Mouse (Mus musculus) heart, embryonic 15.5 days (tissue): Measurements from ENCODE around the gene Ostc. TPM values are rescaled to one million over a fixed set of nuclear protein-coding genes. Genes with fewer than 3 reads are reported as not detected.

Experiments used
- ATAC-seq: fragments of 200-750 bp; cut with Nextera tagmentation; replicated peaks from 2 replicates; pipeline ENCODE4 v1.8.0; 2017; ENCODE audit warnings: low read depth, moderate TSS enrichment; ENCODE audit not compliant: insufficient number of reproducible peaks, insufficient read depth, low FRiP score
- H3K27ac ChIP-seq: fragments of 300-500 bp; sonication (generic); 2 replicates; pipeline ENCODE4 v1.5.1; 2015; ENCODE audit warnings: mild to moderate bottlenecking, inconsistent platforms
- H3K27me3 ChIP-seq: fragments of 300-500 bp; sonication (generic); 2 replicates; pipeline ENCODE4 v1.6.1; 2015; ENCODE audit warnings: inconsistent platforms
- H3K36me3 ChIP-seq: fragments of 300-500 bp; sonication (generic); 2 replicates; pipeline ENCODE4 v1.6.1; 2015; ENCODE audit warnings: mild to moderate bottlenecking, inconsistent platforms
- H3K4me1 ChIP-seq: fragments of 300-500 bp; sonication (generic); replicated peaks from 2 replicates; pipeline ENCODE4 v1.6.1; 2015; ENCODE audit warnings: inconsistent platforms
- H3K4me2 ChIP-seq: fragments of 300-500 bp; sonication (generic); 2 replicates; pipeline ENCODE4 v1.6.1; 2015; ENCODE audit warnings: inconsistent platforms, mild to moderate bottlenecking, moderate library complexity
- H3K4me3 ChIP-seq: fragments of 300-500 bp; sonication (generic); 2 replicates; pipeline ENCODE4 v1.5.1; 2015; ENCODE audit warnings: mild to moderate bottlenecking, inconsistent platforms
- H3K9ac ChIP-seq: fragments of 300-500 bp; sonication (generic); 2 replicates; pipeline ENCODE4 v1.6.1; 2015; ENCODE audit warnings: mild to moderate bottlenecking, inconsistent platforms
- H3K9me3 ChIP-seq: fragments of 300-500 bp; sonication (generic); replicated peaks from 2 replicates; pipeline ENCODE4 v1.6.1; 2016; ENCODE audit warnings: inconsistent platforms
- WGBS: fragments of 180-500 bp; shearing (Covaris S2); methylation state at CpG from one replicate; pipeline ENCODE4 v1.1.7; 2015; ENCODE audit warnings: mixed read lengths; 5-methylcytosine and 5-hydroxymethylcytosine counted together
- polyA plus RNA-seq: library from polyadenylated mRNA; unstranded; fragments of >200 nt; fragmentation: Nextera tagmentation; extraction: Ambion mirVana; gene quantifications from 2 replicates; pipeline ENCODE4 v1.2.1, GENCODE M21; 2015

Gene Ostc
- 200 and 225 TPM in 2 replicates for polyA plus RNA-seq

DNA sequence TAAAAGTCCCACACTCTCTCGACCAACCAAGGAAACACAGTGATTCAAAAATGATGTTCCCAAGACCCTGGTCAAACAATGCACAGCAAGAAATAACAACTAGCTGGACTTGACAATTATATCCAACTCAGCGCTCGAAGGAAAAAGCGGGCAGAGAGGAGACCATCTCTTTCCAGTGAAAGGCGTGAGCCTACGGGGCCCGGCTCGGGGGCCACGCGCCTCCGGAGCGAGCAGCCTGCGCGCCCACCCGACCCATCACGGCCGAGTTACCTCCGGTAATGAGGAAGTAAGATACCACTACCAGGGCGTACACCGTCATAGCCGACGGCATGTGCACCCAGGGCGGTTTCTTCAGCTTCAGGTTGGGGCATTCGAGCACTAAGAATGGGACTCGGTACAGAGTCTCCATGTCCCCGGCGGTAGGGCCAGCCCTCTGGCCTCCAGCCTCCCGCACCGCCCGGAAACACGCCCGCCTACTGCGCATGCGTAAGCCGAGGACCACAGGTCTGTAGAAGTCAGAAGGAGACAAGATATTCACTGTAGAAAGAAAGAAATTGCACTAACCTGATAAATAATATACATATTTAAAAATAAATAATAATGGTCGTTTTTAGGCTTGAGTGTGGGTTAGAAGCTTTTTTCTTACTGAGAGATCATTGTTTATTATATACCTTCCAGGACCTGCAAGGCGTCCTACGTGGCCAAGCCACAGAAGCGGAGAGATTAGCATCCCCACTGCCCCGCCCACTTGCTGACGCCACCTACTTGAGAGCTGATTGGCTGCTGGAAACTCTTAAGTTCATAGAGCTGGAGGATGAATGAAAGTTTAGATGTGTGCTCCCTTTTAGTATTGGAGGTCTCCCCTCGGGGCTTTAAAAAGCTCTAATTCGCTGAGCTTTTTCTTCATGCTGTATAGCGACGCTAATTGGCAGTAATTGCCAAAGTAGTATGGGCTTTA lies at the start of gene Ostc:
Gene Ostc, minus strand, starts transcription at position 478 of the 958 bp plus-strand sequence.
- Histone ChIP-seq H3K9me3 (no peaks in the 10 kb centered on the region), H3K4me1 (peaks cover 17% of the 10 kb centered on the region), H3K4me3 (peak within 1 kb of the TSS; percentile 77), H3K9ac (peak within 1 kb of the TSS; percentile 76), H3K36me3 (peaks cover 6% of the 10 kb centered on the region; the same call in 1 of the 2 replicates), H3K27ac (peak within 1 kb of the TSS; percentile 86), H3K4me2 (peak within 1 kb of the TSS; percentile 77), H3K27me3 (no peaks in the 10 kb centered on the region)
- ATAC-seq: peak; percentile 96
- under 1% methylated on average over 45 of the region's 45 CpGs for WGBS

DNA sequence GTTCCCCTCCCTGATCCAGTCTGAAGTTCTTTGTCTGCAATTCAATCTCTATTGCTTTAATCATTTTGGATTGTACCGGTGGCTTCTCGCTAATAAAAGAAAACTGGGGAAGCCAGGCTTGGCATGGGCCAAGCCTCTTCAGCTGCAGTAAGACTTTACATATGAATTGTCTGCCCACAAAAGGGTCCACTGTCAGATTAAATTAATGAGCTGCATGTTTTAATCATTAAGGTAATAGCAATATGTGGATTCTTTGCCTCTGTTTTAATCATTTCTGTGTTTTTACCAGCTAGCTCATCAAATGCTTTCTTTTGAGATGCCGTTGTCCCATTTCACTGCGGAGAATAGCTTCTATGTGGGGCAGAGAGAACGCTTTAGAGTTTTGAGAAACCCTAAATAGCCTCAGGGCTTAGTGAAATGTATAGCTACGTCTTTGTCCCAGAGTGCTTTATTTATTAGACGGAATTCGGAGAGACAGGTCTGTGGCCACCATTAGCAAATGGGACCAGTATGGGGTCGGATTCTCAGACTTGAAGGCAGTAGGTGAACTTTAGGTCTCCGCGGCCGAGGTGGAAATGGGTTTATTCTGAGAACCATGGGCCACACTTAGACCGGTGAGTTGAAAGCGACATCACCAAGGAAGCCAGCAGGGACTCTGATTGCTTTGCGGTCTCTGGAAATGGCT lies 49.1 kb upstream of the Ostc start:
- Histone ChIP-seq H3K4me2 (no peak overlapping the region), H3K9me3 (no peaks in the 10 kb centered on the region), H3K27ac (no peak overlapping the region), H3K4me1 (no peaks in the 10 kb centered on the region), H3K4me3 (no peak overlapping the region), H3K27me3 (no peaks in the 10 kb centered on the region), H3K36me3 (no peaks in the 10 kb centered on the region), H3K9ac (no peak overlapping the region)
- ATAC-seq: no peak
- 81% methylated on average over 15 of the region's 15 CpGs for WGBS

GRCm38 (mm10) chr3:130757117-130757852 lies 48.0 kb upstream of the Ostc start:
- H3K36me3 ChIP-seq: no peaks in the 10 kb centered on the region
- no peak overlapping the region for H3K4me3 ChIP-seq
- no peak overlapping the region for H3K4me2 ChIP-seq
- H3K9me3 ChIP-seq: no peaks in the 10 kb centered on the region
- H3K27me3 ChIP-seq: no peaks in the 10 kb centered on the region
- H3K4me1 ChIP-seq: no peaks in the 10 kb centered on the region
- no peak for ATAC-seq
- no peak overlapping the region for H3K27ac ChIP-seq
- no peak overlapping the region for H3K9ac ChIP-seq
- 80% methylated on average over 8 of the region's 8 CpGs for WGBS

GRCm38 (mm10) chr3:130749206-130749605 lies 40.0 kb upstream of the Ostc start:
- Histone ChIP-seq H3K4me1 (no peaks in the 10 kb centered on the region), H3K27ac (no peak overlapping the region), H3K4me2 (no peak overlapping the region), H3K4me3 (no peak overlapping the region), H3K27me3 (no peaks in the 10 kb centered on the region), H3K9ac (no peak overlapping the region), H3K36me3 (no peaks in the 10 kb centered on the region), H3K9me3 (no peaks in the 10 kb centered on the region)
- whole genome bisulfite sequencing: 81% methylated on average over 3 of the region's 3 CpGs
- ATAC-seq: no peak

DNA sequence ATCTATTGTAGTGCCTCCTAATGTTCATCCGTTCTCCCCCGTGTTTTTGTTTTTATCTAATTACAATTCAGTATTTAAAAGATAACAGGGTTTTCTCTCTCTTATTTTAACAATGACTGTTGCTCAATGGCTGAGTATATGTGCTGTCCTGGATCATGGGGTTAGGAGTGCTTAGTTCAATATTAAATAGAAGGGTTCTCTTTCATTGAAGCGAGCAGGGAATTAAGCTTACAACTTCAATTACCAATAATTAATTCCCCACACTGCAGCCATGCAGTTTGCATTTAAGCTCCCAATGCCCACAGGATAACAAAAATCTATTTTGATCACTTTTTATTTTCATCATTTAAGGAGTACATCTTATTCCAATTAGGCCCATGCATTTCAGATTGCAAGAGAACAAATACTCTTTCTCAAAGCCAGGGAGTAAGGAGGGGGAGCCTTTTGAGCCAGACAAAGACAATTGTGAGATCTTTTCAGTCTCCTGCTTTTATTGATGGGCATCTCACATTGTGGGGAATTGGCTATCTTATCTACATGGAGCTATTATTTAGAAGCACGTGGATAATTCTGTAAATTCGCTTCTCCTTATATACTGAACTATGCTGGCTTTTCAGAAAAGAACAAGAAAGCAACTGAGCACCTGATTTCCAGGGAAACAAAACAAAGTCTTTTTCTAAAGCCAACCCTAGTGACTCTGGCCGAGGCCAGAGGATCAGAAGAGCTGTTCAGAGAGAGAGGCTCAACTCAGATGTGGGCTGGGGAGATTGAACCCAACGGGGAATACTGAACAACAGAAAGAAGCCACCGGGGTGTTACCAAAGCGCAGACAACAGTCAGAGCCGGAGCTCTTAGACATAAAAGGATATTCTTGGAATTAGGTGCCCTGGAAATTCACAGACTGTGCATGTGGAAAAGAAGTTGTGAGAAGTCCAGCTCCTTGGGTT lies 37.7 kb upstream of the Ostc start:
- no peak overlapping the region for H3K4me2 ChIP-seq
- no peak overlapping the region for H3K4me3 ChIP-seq
- no peak overlapping the region for H3K9ac ChIP-seq
- H3K9me3 ChIP-seq: no peaks in the 10 kb centered on the region
- ATAC-seq: no peak
- H3K27ac ChIP-seq: no peak overlapping the region
- no peaks in the 10 kb centered on the region for H3K36me3 ChIP-seq
- no peaks in the 10 kb centered on the region for H3K4me1 ChIP-seq
- no peaks in the 10 kb centered on the region for H3K27me3 ChIP-seq
- 76% methylated on average over 10 of the region's 10 CpGs for WGBS

DNA sequence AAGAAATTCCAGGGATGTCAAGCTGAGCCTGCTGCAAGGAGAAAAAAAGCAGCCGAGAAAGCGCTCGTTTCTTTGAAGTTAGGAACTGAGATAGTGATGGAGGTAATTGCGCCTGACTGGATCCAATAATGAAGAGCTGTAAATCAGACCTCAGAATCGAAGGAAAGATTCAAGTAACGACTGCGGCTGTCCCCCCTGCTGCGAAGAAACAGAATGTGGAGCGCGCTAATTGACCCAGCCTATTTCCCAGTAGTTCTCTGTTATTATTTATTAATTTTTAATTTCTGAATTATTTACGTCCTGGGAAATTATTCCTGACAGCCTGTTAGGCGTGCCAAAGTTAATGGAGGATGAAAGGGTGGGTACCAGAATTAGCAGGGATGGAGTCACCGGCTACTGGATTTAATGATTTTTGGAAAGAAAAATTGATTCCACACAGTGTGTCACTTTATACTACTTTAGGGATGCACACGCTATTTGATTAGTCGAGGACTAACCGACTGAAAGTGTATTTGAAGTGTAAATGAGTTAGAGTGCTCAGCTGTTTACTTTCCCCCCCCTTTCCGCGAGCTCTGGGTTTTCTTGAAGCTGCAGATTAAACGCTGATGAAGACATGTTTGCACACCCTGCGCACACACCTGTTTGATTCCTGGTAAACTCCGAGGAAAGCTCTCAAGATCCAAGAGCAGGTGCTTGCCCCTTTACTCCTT lies 28.6 kb upstream of the Ostc start:
- H3K27ac ChIP-seq: no peak overlapping the region
- no peaks in the 10 kb centered on the region for H3K36me3 ChIP-seq
- H3K9me3 ChIP-seq: no peaks in the 10 kb centered on the region
- H3K4me2 ChIP-seq: no peak overlapping the region
- no peak for ATAC-seq
- H3K4me1 ChIP-seq: no peaks in the 10 kb centered on the region
- 55% methylated on average over 21 of the region's 21 CpGs for WGBS
- H3K4me3 ChIP-seq: no peak overlapping the region
- no peak overlapping the region for H3K9ac ChIP-seq
- H3K27me3 ChIP-seq: no peaks in the 10 kb centered on the region

DNA sequence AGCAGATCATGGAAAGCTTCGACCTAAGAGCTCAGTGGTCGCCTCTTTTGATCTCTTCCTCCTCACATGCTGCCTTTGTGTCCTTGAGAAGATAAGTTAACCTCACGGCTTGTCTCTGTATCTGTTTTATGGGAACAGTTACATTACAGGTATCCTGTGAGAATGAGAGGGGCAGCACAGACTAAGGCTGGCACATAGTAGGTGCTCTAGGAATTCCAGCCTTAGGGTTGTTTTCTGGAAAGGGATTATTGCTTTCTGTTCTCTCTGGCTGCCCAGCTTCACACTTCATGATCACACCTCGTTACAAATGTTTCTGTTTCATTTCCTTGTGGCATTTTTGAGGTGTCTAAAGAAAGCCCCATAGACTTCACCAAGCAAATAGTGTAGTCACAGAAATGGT lies 27.5 kb upstream of the Ostc start:
- Histone ChIP-seq H3K27ac (no peak overlapping the region), H3K4me3 (no peak overlapping the region), H3K4me2 (no peak overlapping the region), H3K27me3 (no peaks in the 10 kb centered on the region), H3K36me3 (no peaks in the 10 kb centered on the region), H3K9me3 (no peaks in the 10 kb centered on the region), H3K9ac (no peak overlapping the region), H3K4me1 (no peaks in the 10 kb centered on the region)
- WGBS: 48% methylated on average over 4 of the region's 4 CpGs
- ATAC-seq: no peak

GRCm38 (mm10) chr3:130730189-130730653 lies 21.0 kb upstream of the Ostc start, which contains the start of gene Rpl34:
Gene Rpl34, minus strand, starts transcription at chr3:130730398.
- peaks cover 35% of the 10 kb centered on the region for H3K36me3 ChIP-seq
- peak within 1 kb of the TSS; percentile 73 for H3K4me2 ChIP-seq
- no peaks in the 10 kb centered on the region for H3K27me3 ChIP-seq
- H3K27ac ChIP-seq: peak within 1 kb of the TSS; percentile 84
- under 1% methylated on average over 45 of the region's 45 CpGs for WGBS
- H3K4me1 ChIP-seq: peaks cover 18% of the 10 kb centered on the region
- ATAC-seq: peak; percentile 99
- H3K9me3 ChIP-seq: no peaks in the 10 kb centered on the region
- peak within 1 kb of the TSS; percentile 82 for H3K9ac ChIP-seq
- H3K4me3 ChIP-seq: peak within 1 kb of the TSS; percentile 70

DNA sequence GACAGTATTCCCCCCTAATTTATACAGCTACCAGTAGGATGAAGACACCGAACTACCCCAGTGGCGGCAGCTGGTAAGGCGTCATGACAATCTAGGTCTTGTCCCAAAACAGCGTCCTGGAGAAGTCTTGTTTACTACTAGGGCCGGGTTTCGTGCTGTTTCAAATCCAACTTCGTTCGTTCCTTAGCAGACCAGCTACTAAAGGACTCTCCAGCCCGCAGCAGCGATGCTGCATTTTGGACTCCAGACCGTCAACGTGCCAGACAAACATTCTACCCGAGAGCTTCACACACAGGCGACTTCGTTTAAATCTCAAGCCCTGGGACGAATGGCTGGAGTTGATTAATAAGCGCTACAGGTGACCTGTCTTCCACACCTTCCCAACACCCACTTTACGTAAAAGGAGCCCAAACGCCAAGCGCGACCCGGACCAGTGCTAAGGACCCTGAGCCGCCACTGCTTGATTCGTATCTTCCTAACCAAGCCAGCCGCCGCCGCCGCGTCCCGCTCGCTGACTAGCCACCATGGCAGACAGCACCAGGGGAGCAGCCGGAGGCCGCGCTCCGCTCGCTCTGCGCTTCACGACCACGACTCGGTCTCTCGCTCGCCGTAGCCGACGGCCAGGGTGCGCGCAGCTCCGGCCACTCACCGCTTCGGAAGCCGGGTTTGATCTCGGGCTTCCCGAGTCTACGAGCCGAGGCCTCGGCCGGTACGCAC lies 20.4 kb upstream of the Ostc start:
- ATAC-seq: peak; percentile 43
- Histone ChIP-seq H3K27ac (peak overlapping the region; percentile 84), H3K9me3 (no peaks in the 10 kb centered on the region), H3K4me1 (peaks cover 18% of the 10 kb centered on the region), H3K4me2 (peak overlapping the region; percentile 67), H3K27me3 (no peaks in the 10 kb centered on the region), H3K36me3 (peaks cover 37% of the 10 kb centered on the region), H3K4me3 (peak overlapping the region; percentile 70), H3K9ac (peak overlapping the region; percentile 82)
- WGBS: under 1% methylated on average over 58 of the region's 58 CpGs
